Mouse (Mus musculus): ENCODE results near the gene Gm37240. TPM values are rescaled to one million over a fixed set of nuclear protein-coding genes. Genes with fewer than 3 reads are reported as not detected.

Gene Gm37240
- total RNA-seq, 2 experiments from 2014 or later, result not detected

GRCm38 (mm10) chr3:85530601-85531161 lies 356.6 kb downstream of the Gm37240 start:
- ATAC-seq (replicated peaks; ENCODE audit: poor library complexity, severe bottlenecking), result no peak

GRCm38 (mm10) chr3:85521311-85521907 lies 365.9 kb downstream of the Gm37240 start:
- ATAC-seq (replicated peaks; ENCODE audit: poor library complexity, severe bottlenecking), result no peak

- no peak for ATAC-seq (replicated peaks; ENCODE audit: poor library complexity, severe bottlenecking)
These were observed 368.6 kb downstream of the Gm37240 start for GRCm38 (mm10) chr3:85518668-85519067.

- no peak for ATAC-seq (replicated peaks; ENCODE audit: poor library complexity, severe bottlenecking)
These were observed 369.2 kb downstream of the Gm37240 start for GRCm38 (mm10) chr3:85518072-85518471.

- ATAC-seq (replicated peaks; ENCODE audit: poor library complexity, severe bottlenecking), result no peak
These were observed 370.4 kb downstream of the Gm37240 start for GRCm38 (mm10) chr3:85516739-85517396.

- ATAC-seq (replicated peaks; ENCODE audit: poor library complexity, severe bottlenecking), result no peak
These were observed 372.6 kb downstream of the Gm37240 start for GRCm38 (mm10) chr3:85514700-85515099.

GRCm38 (mm10) chr3:85508717-85509279 lies 378.5 kb downstream of the Gm37240 start:
- no peak for ATAC-seq (replicated peaks; ENCODE audit: poor library complexity, severe bottlenecking)

- no peak for ATAC-seq (replicated peaks; ENCODE audit: poor library complexity, severe bottlenecking)
These were observed 387.2 kb downstream of the Gm37240 start for GRCm38 (mm10) chr3:85500096-85500495.

- ATAC-seq (replicated peaks; ENCODE audit: poor library complexity, severe bottlenecking), result no peak
These were observed 391.2 kb downstream of the Gm37240 start for GRCm38 (mm10) chr3:85496146-85496545.

- peak; percentile 59 for ATAC-seq (replicated peaks; ENCODE audit: poor library complexity, severe bottlenecking)
These were observed 393.5 kb downstream of the Gm37240 start for GRCm38 (mm10) chr3:85493796-85494195.

- ATAC-seq (replicated peaks; ENCODE audit: poor library complexity, severe bottlenecking), result no peak
These were observed 397.1 kb downstream of the Gm37240 start for GRCm38 (mm10) chr3:85490204-85490603.

GRCm38 (mm10) chr3:85487379-85487778 lies 399.9 kb downstream of the Gm37240 start:
- no peak for ATAC-seq (replicated peaks; ENCODE audit: poor library complexity, severe bottlenecking)

GRCm38 (mm10) chr3:85485536-85486190 lies 401.7 kb downstream of the Gm37240 start:
- ATAC-seq (replicated peaks; ENCODE audit: poor library complexity, severe bottlenecking), result no peak

GRCm38 (mm10) chr3:85482636-85483035 lies 404.7 kb downstream of the Gm37240 start:
- no peak for ATAC-seq (replicated peaks; ENCODE audit: poor library complexity, severe bottlenecking)

- ATAC-seq (replicated peaks; ENCODE audit: poor library complexity, severe bottlenecking), result no peak
These were observed 406.7 kb downstream of the Gm37240 start for GRCm38 (mm10) chr3:85480638-85481037.

GRCm38 (mm10) chr3:85478731-85479130 lies 408.6 kb downstream of the Gm37240 start:
- ATAC-seq (replicated peaks; ENCODE audit: poor library complexity, severe bottlenecking), result no peak

- no peak for ATAC-seq (replicated peaks; ENCODE audit: poor library complexity, severe bottlenecking)
These were observed 417.6 kb downstream of the Gm37240 start for GRCm38 (mm10) chr3:85469711-85470110.

GRCm38 (mm10) chr3:85468995-85469394 lies 418.3 kb downstream of the Gm37240 start:
- no peak for ATAC-seq (replicated peaks; ENCODE audit: poor library complexity, severe bottlenecking)

- no peak for ATAC-seq (replicated peaks; ENCODE audit: poor library complexity, severe bottlenecking)
These were observed 421.9 kb downstream of the Gm37240 start for GRCm38 (mm10) chr3:85465283-85466025.

GRCm38 (mm10) chr3:85460021-85460420 lies 427.3 kb downstream of the Gm37240 start:
- ATAC-seq (replicated peaks; ENCODE audit: poor library complexity, severe bottlenecking), result no peak
